Mouse (Mus musculus): ENCODE measurements at regions not wholly inside any gene's neighbourhood (a gene's known extent, or its start where the extent isn't known, plus 50 kb on each side); places are given as distances from the start of the nearest gene placed in this dataset.
A peak's percentile ranks its signal among the peaks of the same experiment; 100 is the strongest.

GRCm38 (mm10) chrX:99336616-99337553, 134.2 kb downstream of the Pja1 start:
- Histone ChIP-seq H3K4me2 (no peak overlapping the region), H3K4me3 (no peak overlapping the region), H3K36me3 (no peaks in the 10 kb centered on the region), H3K27me3 (peaks cover 9% of the 10 kb centered on the region; the same call in 1 of the 2 replicates), H3K9me3 (no peaks in the 10 kb centered on the region), H3K27ac (replicated peaks) (no peak overlapping the region), H3K4me1 (replicated peaks) (peaks cover 4% of the 10 kb centered on the region; the same call in 1 of the 2 replicates), H3K9ac (no peak overlapping the region)
- 0 out of 2 replicates have a peak, but pooled peaks have one; percentile 59 for ATAC-seq (ENCODE audit: low FRiP score, low read depth)
- 53% methylated on average over 8 of the region's 8 CpGs for WGBS

- WGBS = 43% methylated on average over 8 of the region's 8 CpGs
- no peak for ATAC-seq (ENCODE audit: low FRiP score, low read depth)
- Histone ChIP-seq H3K4me1 (replicated peaks) (peaks cover 4% of the 10 kb centered on the region; the same call in 1 of the 2 replicates), H3K9me3 (no peaks in the 10 kb centered on the region), H3K36me3 (no peaks in the 10 kb centered on the region), H3K4me3 (no peak overlapping the region), H3K4me2 (no peak overlapping the region), H3K27me3 (peaks cover 9% of the 10 kb centered on the region; the same call in 1 of the 2 replicates), H3K9ac (no peak overlapping the region), H3K27ac (replicated peaks) (no peak overlapping the region)
Measured at GRCm38 (mm10) chrX:99335886-99336589, 135.0 kb downstream of the Pja1 start.

GRCm38 (mm10) chrX:99332457-99332770, 138.7 kb downstream of the Pja1 start:
- Histone ChIP-seq H3K9me3 (no peaks in the 10 kb centered on the region), H3K4me2 (no peak overlapping the region), H3K9ac (no peak overlapping the region), H3K36me3 (no peaks in the 10 kb centered on the region), H3K27me3 (peaks cover 9% of the 10 kb centered on the region; the same call in 1 of the 2 replicates), H3K4me3 (no peak overlapping the region), H3K4me1 (replicated peaks) (no peaks in the 10 kb centered on the region; the same call in 1 of the 2 replicates), H3K27ac (replicated peaks) (no peak overlapping the region)
- 43% methylated on average over 4 of the region's 4 CpGs for WGBS
- no peak for ATAC-seq (ENCODE audit: low FRiP score, low read depth)

- H3K27ac ChIP-seq (replicated peaks) = no peak overlapping the region
- no peaks in the 10 kb centered on the region; the same call in 1 of the 2 replicates for H3K4me1 ChIP-seq (replicated peaks)
- H3K36me3 ChIP-seq = no peaks in the 10 kb centered on the region
- H3K9ac ChIP-seq = no peak overlapping the region
- H3K27me3 ChIP-seq = peaks cover 9% of the 10 kb centered on the region; the same call in 1 of the 2 replicates
- WGBS = 38% methylated on average over 9 of the region's 9 CpGs
- H3K4me3 ChIP-seq = no peak overlapping the region
- no peak for ATAC-seq (ENCODE audit: low FRiP score, low read depth)
- no peak overlapping the region for H3K4me2 ChIP-seq
- no peaks in the 10 kb centered on the region for H3K9me3 ChIP-seq
Measured at GRCm38 (mm10) chrX:99331764-99332456, 139.2 kb downstream of the Pja1 start.

- Histone ChIP-seq H3K4me2 (no peak overlapping the region), H3K27ac (replicated peaks) (no peak overlapping the region), H3K4me3 (no peak overlapping the region), H3K9ac (no peak overlapping the region), H3K36me3 (no peaks in the 10 kb centered on the region), H3K27me3 (peaks cover 7% of the 10 kb centered on the region; the same call in 1 of the 2 replicates), H3K9me3 (no peaks in the 10 kb centered on the region), H3K4me1 (replicated peaks) (peaks cover 7% of the 10 kb centered on the region; the same call in 1 of the 2 replicates)
- 90% methylated on average over 8 of the region's 8 CpGs for WGBS
- ATAC-seq (ENCODE audit: low FRiP score, low read depth) = no peak
Measured at GRCm38 (mm10) chrX:99330386-99330785, 140.7 kb downstream of the Pja1 start.

GRCm38 (mm10) chrX:99328576-99328975, 142.5 kb downstream of the Pja1 start:
- peaks cover 1% of the 10 kb centered on the region; the same call in 1 of the 2 replicates for H3K27me3 ChIP-seq
- no peak overlapping the region for H3K27ac ChIP-seq (replicated peaks)
- no peak overlapping the region for H3K9ac ChIP-seq
- H3K9me3 ChIP-seq = no peaks in the 10 kb centered on the region
- H3K4me3 ChIP-seq = no peak overlapping the region
- 74% methylated on average over 4 of the region's 4 CpGs for WGBS
- H3K4me1 ChIP-seq (replicated peaks) = peaks cover 9% of the 10 kb centered on the region; the same call in 1 of the 2 replicates
- no peak for ATAC-seq (ENCODE audit: low FRiP score, low read depth)
- no peaks in the 10 kb centered on the region for H3K36me3 ChIP-seq
- no peak overlapping the region for H3K4me2 ChIP-seq

GRCm38 (mm10) chrX:99326167-99326566, 144.9 kb downstream of the Pja1 start:
- Histone ChIP-seq H3K4me3 (no peak overlapping the region), H3K9ac (no peak overlapping the region), H3K4me2 (no peak overlapping the region), H3K36me3 (no peaks in the 10 kb centered on the region), H3K4me1 (replicated peaks) (peaks cover 9% of the 10 kb centered on the region; the same call in 1 of the 2 replicates), H3K27me3 (peaks cover 5% of the 10 kb centered on the region; the same call in 1 of the 2 replicates), H3K9me3 (no peaks in the 10 kb centered on the region), H3K27ac (replicated peaks) (no peak overlapping the region)
- WGBS = 47% methylated on average over 7 of the region's 7 CpGs
- 0 out of 2 replicates have a peak, but pooled peaks have one; percentile 40 for ATAC-seq (ENCODE audit: low FRiP score, low read depth)

DNA sequence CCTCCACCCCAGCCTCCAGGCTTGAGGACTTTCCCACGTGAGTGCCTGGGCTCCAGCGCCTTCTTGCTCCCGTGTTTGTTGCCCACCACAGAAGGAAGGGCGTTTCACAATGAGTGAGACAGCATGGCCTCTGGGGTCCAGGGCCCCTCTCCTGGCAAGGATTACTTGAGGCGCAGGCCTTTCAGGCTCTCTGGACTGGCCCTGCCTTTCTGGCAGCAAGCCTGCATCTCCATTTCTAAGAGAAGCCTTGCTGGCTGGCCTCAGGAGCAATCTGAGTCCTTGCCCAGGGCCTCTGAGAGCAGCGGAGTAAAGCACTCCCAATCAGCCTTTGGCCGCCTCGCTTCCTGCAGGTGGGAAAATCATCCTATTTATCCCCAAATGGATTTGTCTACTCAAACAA, 145.6 kb downstream of the Pja1 start:
- Histone ChIP-seq H3K4me1 (replicated peaks) (peaks cover 9% of the 10 kb centered on the region; the same call in 1 of the 2 replicates), H3K27ac (replicated peaks) (peak overlapping the region; percentile 20; the same call in 1 of the 2 replicates), H3K4me2 (no peak overlapping the region), H3K9me3 (no peaks in the 10 kb centered on the region), H3K27me3 (peaks cover 5% of the 10 kb centered on the region; the same call in 1 of the 2 replicates), H3K36me3 (no peaks in the 10 kb centered on the region), H3K9ac (no peak overlapping the region), H3K4me3 (no peak overlapping the region)
- 46% methylated on average over 8 of the region's 8 CpGs for WGBS
- ATAC-seq (ENCODE audit: low FRiP score, low read depth) = peak; percentile 57; the same call in 1 of the 2 replicates

DNA sequence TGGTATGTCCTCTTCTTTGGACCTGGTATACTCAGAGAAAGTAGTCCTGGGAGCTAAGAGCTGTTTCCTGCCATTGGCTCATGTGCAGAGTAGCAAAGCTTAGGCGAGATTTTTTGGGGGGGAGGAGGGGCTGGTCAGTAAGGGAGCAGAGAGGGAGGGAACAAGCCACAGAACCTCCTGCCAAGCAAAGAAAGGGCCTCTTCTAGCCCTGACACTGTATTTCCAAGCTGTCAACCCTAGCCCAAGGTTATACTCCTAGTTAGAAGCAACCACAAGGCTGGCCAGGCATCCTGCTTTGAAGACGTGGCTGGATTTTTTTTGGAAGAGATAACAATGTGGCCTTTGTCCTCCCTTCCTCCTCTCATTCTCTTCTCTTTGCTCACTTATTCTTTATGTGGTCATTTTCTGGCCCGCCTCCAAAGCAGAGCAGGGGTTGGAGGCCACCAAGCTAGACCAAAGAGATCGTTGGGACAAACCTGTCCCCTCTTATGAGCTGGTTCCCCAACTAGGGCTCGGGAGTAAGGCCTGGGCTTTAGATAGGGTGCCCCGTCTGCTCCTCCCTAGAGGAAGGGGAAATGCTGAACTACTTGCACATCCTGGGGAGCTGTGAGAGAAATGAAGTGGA, 146.4 kb downstream of the Pja1 start:
- WGBS = 57% methylated on average over 6 of the region's 6 CpGs
- H3K4me3 ChIP-seq = no peak overlapping the region

GRCm38 (mm10) chrX:99319791-99320190, 151.3 kb downstream of the Pja1 start:
- Histone ChIP-seq H3K4me2 (no peak overlapping the region), H3K9me3 (no peaks in the 10 kb centered on the region), H3K4me3 (no peak overlapping the region), H3K27ac (replicated peaks) (no peak overlapping the region), H3K27me3 (peaks cover 17% of the 10 kb centered on the region; the same call in 1 of the 2 replicates), H3K4me1 (replicated peaks) (no peaks in the 10 kb centered on the region), H3K9ac (no peak overlapping the region), H3K36me3 (no peaks in the 10 kb centered on the region)
- 79% methylated on average over 7 of the region's 7 CpGs for WGBS
- no peak for ATAC-seq (ENCODE audit: low FRiP score, low read depth)

More for the DNA sequence above, 146.4 kb downstream of the Pja1 start:
- Histone ChIP-seq H3K9ac (no peak overlapping the region), H3K4me2 (no peak overlapping the region), H3K27ac (replicated peaks) (0 out of 2 replicates have a peak overlapping the region, but pooled peaks have one; percentile 20), H3K36me3 (no peaks in the 10 kb centered on the region), H3K9me3 (no peaks in the 10 kb centered on the region), H3K27me3 (peaks cover 5% of the 10 kb centered on the region; the same call in 1 of the 2 replicates), H3K4me1 (replicated peaks) (peaks cover 9% of the 10 kb centered on the region; the same call in 1 of the 2 replicates)
- no peak for ATAC-seq (ENCODE audit: low FRiP score, low read depth)

DNA sequence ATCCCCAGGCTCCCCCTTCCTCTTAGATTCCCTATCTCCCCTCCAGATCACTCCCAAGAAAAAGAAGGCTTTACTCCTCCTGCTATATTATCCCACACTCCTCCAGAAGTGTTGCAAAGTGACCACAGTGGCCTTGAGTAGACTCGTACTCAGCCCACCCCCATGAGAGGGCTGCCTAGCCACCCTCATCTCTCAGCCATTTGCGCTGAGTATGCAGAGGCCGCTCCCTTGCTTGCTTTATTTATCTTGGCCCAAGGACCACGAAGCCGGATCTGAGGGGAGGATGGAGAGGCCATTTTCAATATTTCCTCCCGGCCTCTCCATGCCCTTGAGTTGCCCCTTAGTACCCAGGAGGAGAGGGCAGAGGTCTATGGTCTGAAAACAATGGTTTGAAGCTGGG, 151.9 kb downstream of the Pja1 start:
- H3K27me3 ChIP-seq = peaks cover 18% of the 10 kb centered on the region; the same call in 1 of the 2 replicates
- H3K4me2 ChIP-seq = no peak overlapping the region
- no peaks in the 10 kb centered on the region for H3K4me1 ChIP-seq (replicated peaks)
- no peak overlapping the region for H3K9ac ChIP-seq
- 76% methylated on average over 6 of the region's 6 CpGs for WGBS
- no peaks in the 10 kb centered on the region for H3K9me3 ChIP-seq
- no peak overlapping the region for H3K27ac ChIP-seq (replicated peaks)
- H3K4me3 ChIP-seq = no peak overlapping the region
- ATAC-seq (ENCODE audit: low FRiP score, low read depth) = no peak
- no peaks in the 10 kb centered on the region for H3K36me3 ChIP-seq

Measured in hindbrain, embryonic 15.5 days (tissue).